Mouse (Mus musculus): ENCODE results near the gene Fev. TPM values are rescaled to one million over a fixed set of nuclear protein-coding genes. Genes with fewer than 3 reads are reported as not detected.

Gene Fev
- polyA plus RNA-seq, 2 experiments from 2014 or later = not detected

Other genes with a start within 250 kb of the Fev start
- 10 to 100 TPM; 11.5 to 14.8 TPM for gene Ttll4, start 223.7 kb downstream of the Fev start, polyA plus RNA-seq (2017; shearing (Covaris generic))
- under 1 TPM in 1 of 2 experiments, not detected in 1; 0.33 TPM for gene Cyp27a1, start 171.8 kb downstream of the Fev start, polyA plus RNA-seq (2017; shearing (Covaris generic))
- gene Prkag3, start 136.2 kb downstream of the Fev start, polyA plus RNA-seq (2017; shearing (Covaris generic)) = not detected
- not detected for gene Wnt6, start 113.5 kb downstream of the Fev start, polyA plus RNA-seq (2017; shearing (Covaris generic))
- under 1 TPM in 1 of 2 experiments, not detected in 1; 0.53 TPM for gene Wnt10a, start 93.9 kb downstream of the Fev start, polyA plus RNA-seq (2017; shearing (Covaris generic))
- not detected for gene Cdk5r2, start 30.5 kb downstream of the Fev start, polyA plus RNA-seq (2017; shearing (Covaris generic))
- gene Cryba2, start 7.7 kb upstream of the Fev start, polyA plus RNA-seq (2017; shearing (Covaris generic)) = not detected
- gene Cfap65, start 50.2 kb upstream of the Fev start, polyA plus RNA-seq (2017; shearing (Covaris generic)) = under 1 TPM in 1 of 2 experiments, not detected in 1; 0.07 TPM
- not detected for gene Ihh, start 66.3 kb upstream of the Fev start, polyA plus RNA-seq (2017; shearing (Covaris generic))
- gene Nhej1, start 239.8 kb upstream of the Fev start, polyA plus RNA-seq (2017; shearing (Covaris generic)) = 1 to 10 TPM; 5.4 to 6.3 TPM
- under 1 TPM in 1 of 2 experiments, not detected in 1; 0.46 TPM for gene Slc23a3, start 248.5 kb upstream of the Fev start, polyA plus RNA-seq (2017; shearing (Covaris generic))